Mouse (Mus musculus) forebrain, embryonic 16.5 days (tissue): Measurements from ENCODE around the gene Ptpn7. TPM values are rescaled to one million over a fixed set of nuclear protein-coding genes. Genes with fewer than 3 reads are reported as not detected.

ENCODE experiments used
- ATAC-seq: fragments of 200-750 bp; cut with Nextera tagmentation; 2 replicates; pipeline ENCODE4 v1.8.0; 2017; ENCODE audit warnings: mild to moderate bottlenecking, moderate library complexity
- H3K27ac ChIP-seq: fragments of 300-500 bp; sonication (generic); 2 replicates; pipeline ENCODE4 v1.5.1; 2014; ENCODE audit warnings: low read length, control low read depth
- H3K27me3 ChIP-seq: fragments of 300-500 bp; sonication (generic); replicated peaks from 2 replicates; pipeline ENCODE4 v1.6.1; 2014; ENCODE audit warnings: low read length; ENCODE audit not compliant: control insufficient read depth, insufficient read depth
- H3K36me3 ChIP-seq: fragments of 300-500 bp; sonication (generic); 2 replicates; pipeline ENCODE4 v1.6.1; 2014; ENCODE audit not compliant: control insufficient read depth, insufficient read depth
- H3K4me1 ChIP-seq: fragments of 300-500 bp; sonication (generic); replicated peaks from 2 replicates; pipeline ENCODE4 v1.6.1; 2014; ENCODE audit warnings: low read length; ENCODE audit not compliant: control insufficient read depth, insufficient read depth
- H3K4me2 ChIP-seq: fragments of 300-500 bp; sonication (generic); 2 replicates; pipeline ENCODE4 v1.6.1; 2014; ENCODE audit warnings: mild to moderate bottlenecking, low read length, control low read depth
- H3K4me3 ChIP-seq: fragments of 300-500 bp; sonication (generic); replicated peaks from 2 replicates; pipeline ENCODE4 v1.5.1; 2014; ENCODE audit warnings: mild to moderate bottlenecking, low read length, control low read depth
- H3K9ac ChIP-seq: fragments of 300-500 bp; sonication (generic); replicated peaks from 2 replicates; pipeline ENCODE4 v1.6.1; 2014; ENCODE audit warnings: low read depth, low read length, control low read depth
- H3K9me3 ChIP-seq: fragments of 300-500 bp; sonication (generic); 2 replicates; pipeline ENCODE4 v1.6.1; 2016; ENCODE audit warnings: low read length; ENCODE audit not compliant: control insufficient read depth
- WGBS: fragments of 180-500 bp; shearing (Covaris S2); extraction: QIAGEN DNeasy Blood & Tissue Kit; methylation state at CpG from one replicate; pipeline ENCODE4 v1.1.7; 2014; 5-methylcytosine and 5-hydroxymethylcytosine counted together
- polyA plus RNA-seq: library from polyadenylated mRNA; unstranded; fragments of >200 nt; fragmentation: Nextera tagmentation; extraction: Ambion mirVana; gene quantifications from 2 replicates; pipeline ENCODE4 v1.2.1, GENCODE M21; 2015

Ptpn7 gene
- polyA plus RNA-seq, 1 experiment from 2014 or later: 0.27 TPM

GRCm38 (mm10) chr1:135159556-135160123, 27.1 kb downstream of the Ptpn7 start:
- H3K9ac ChIP-seq: no peak overlapping the region
- no peak overlapping the region for H3K4me3 ChIP-seq
- peaks cover 15% of the 10 kb centered on the region for H3K4me1 ChIP-seq
- H3K27ac ChIP-seq: peak overlapping the region; percentile 54
- peaks cover 10% of the 10 kb centered on the region; the same call in 1 of the 2 replicates for H3K36me3 ChIP-seq
- no peaks in the 10 kb centered on the region for H3K9me3 ChIP-seq
- no peak overlapping the region for H3K4me2 ChIP-seq
- H3K27me3 ChIP-seq: no peaks in the 10 kb centered on the region
- WGBS: 63% methylated on average over 11 of the region's 11 CpGs
- ATAC-seq: no peak

GRCm38 (mm10) chr1:135160411-135161050, 28.0 kb downstream of the Ptpn7 start:
- Histone ChIP-seq H3K36me3 (peaks cover 6% of the 10 kb centered on the region; the same call in 1 of the 2 replicates), H3K9me3 (no peaks in the 10 kb centered on the region), H3K4me3 (no peak overlapping the region), H3K4me1 (peaks cover 9% of the 10 kb centered on the region), H3K27ac (peak overlapping the region; percentile 54), H3K9ac (no peak overlapping the region), H3K4me2 (no peak overlapping the region), H3K27me3 (no peaks in the 10 kb centered on the region)
- ATAC-seq: no peak
- 91% methylated on average over 13 of the region's 13 CpGs for WGBS

- Histone ChIP-seq H3K4me1 (peaks cover 9% of the 10 kb centered on the region), H3K9ac (no peak overlapping the region), H3K4me2 (no peak overlapping the region), H3K4me3 (no peak overlapping the region), H3K27me3 (no peaks in the 10 kb centered on the region), H3K27ac (no peak overlapping the region), H3K9me3 (no peaks in the 10 kb centered on the region), H3K36me3 (no peaks in the 10 kb centered on the region)
- no peak for ATAC-seq
- 34% methylated on average over 6 of the region's 6 CpGs for WGBS
These were observed 30.2 kb downstream of the Ptpn7 start for GRCm38 (mm10) chr1:135162720-135163119.

- WGBS: 68% methylated on average over 11 of the region's 11 CpGs
- no peak for ATAC-seq
- Histone ChIP-seq H3K9ac (no peak within 1 kb of the TSS), H3K27ac (no peak within 1 kb of the TSS), H3K9me3 (no peaks in the 10 kb centered on the region), H3K4me3 (no peak within 1 kb of the TSS), H3K27me3 (no peaks in the 10 kb centered on the region), H3K36me3 (no peaks in the 10 kb centered on the region), H3K4me2 (no peak within 1 kb of the TSS), H3K4me1 (peaks cover 4% of the 10 kb centered on the region; the same call in 1 of the 2 replicates)
These were observed 34.9 kb downstream of the Ptpn7 start, which contains the start of gene Gpr37l1 for GRCm38 (mm10) chr1:135167435-135167834. Gene Gpr37l1 (minus strand): TSS chr1:135167681.

GRCm38 (mm10) chr1:135168453-135169200, 36.1 kb downstream of the Ptpn7 start:
- no peak overlapping the region for H3K9ac ChIP-seq
- WGBS: 90% methylated on average over 10 of the region's 10 CpGs
- H3K4me2 ChIP-seq: no peak overlapping the region
- H3K36me3 ChIP-seq: no peaks in the 10 kb centered on the region
- H3K4me1 ChIP-seq: peaks cover 4% of the 10 kb centered on the region; the same call in 1 of the 2 replicates
- H3K4me3 ChIP-seq: no peak overlapping the region
- no peaks in the 10 kb centered on the region for H3K9me3 ChIP-seq
- no peaks in the 10 kb centered on the region for H3K27me3 ChIP-seq
- H3K27ac ChIP-seq: no peak overlapping the region
- ATAC-seq: no peak

- no peak for ATAC-seq
- H3K4me1 ChIP-seq: peaks cover 4% of the 10 kb centered on the region; the same call in 1 of the 2 replicates
- no peak overlapping the region for H3K9ac ChIP-seq
- 57% methylated on average over 12 of the region's 12 CpGs for WGBS
- no peaks in the 10 kb centered on the region for H3K27me3 ChIP-seq
- H3K36me3 ChIP-seq: no peaks in the 10 kb centered on the region
- H3K4me2 ChIP-seq: no peak overlapping the region
- H3K9me3 ChIP-seq: no peaks in the 10 kb centered on the region
- H3K4me3 ChIP-seq: no peak overlapping the region
- no peak overlapping the region for H3K27ac ChIP-seq
These were observed 37.2 kb downstream of the Ptpn7 start for GRCm38 (mm10) chr1:135169556-135170224.

- Histone ChIP-seq H3K36me3 (no peaks in the 10 kb centered on the region), H3K27me3 (no peaks in the 10 kb centered on the region), H3K27ac (no peak overlapping the region), H3K4me3 (no peak overlapping the region), H3K9ac (no peak overlapping the region), H3K4me1 (peaks cover 4% of the 10 kb centered on the region; the same call in 1 of the 2 replicates), H3K9me3 (no peaks in the 10 kb centered on the region), H3K4me2 (no peak overlapping the region)
- WGBS: 78% methylated on average over 10 of the region's 10 CpGs
- no peak for ATAC-seq
These were observed 37.8 kb downstream of the Ptpn7 start for GRCm38 (mm10) chr1:135170299-135170698.

GRCm38 (mm10) chr1:135171202-135171601, 38.7 kb downstream of the Ptpn7 start:
- no peaks in the 10 kb centered on the region for H3K27me3 ChIP-seq
- no peak overlapping the region for H3K9ac ChIP-seq
- H3K4me1 ChIP-seq: peaks cover 4% of the 10 kb centered on the region; the same call in 1 of the 2 replicates
- ATAC-seq: no peak
- no peaks in the 10 kb centered on the region for H3K36me3 ChIP-seq
- WGBS: 83% methylated on average over 7 of the region's 7 CpGs
- H3K27ac ChIP-seq: no peak overlapping the region
- no peak overlapping the region for H3K4me2 ChIP-seq
- no peak overlapping the region for H3K4me3 ChIP-seq
- no peaks in the 10 kb centered on the region for H3K9me3 ChIP-seq

- H3K4me3 ChIP-seq: no peak overlapping the region
- H3K9me3 ChIP-seq: no peaks in the 10 kb centered on the region
- H3K4me2 ChIP-seq: no peak overlapping the region
- H3K27ac ChIP-seq: no peak overlapping the region
- no peaks in the 10 kb centered on the region for H3K36me3 ChIP-seq
- peaks cover 4% of the 10 kb centered on the region; the same call in 1 of the 2 replicates for H3K4me1 ChIP-seq
- H3K9ac ChIP-seq: no peak overlapping the region
- peak; percentile 75 for ATAC-seq
- 62% methylated on average over 6 of the region's 6 CpGs for WGBS
- no peaks in the 10 kb centered on the region for H3K27me3 ChIP-seq
These were observed 39.5 kb downstream of the Ptpn7 start for GRCm38 (mm10) chr1:135171984-135172383.
